Mouse (Mus musculus) limb, embryonic 13.5 days (tissue): ENCODE data around the gene Ntn1. TPM values are rescaled to one million over a fixed set of nuclear protein-coding genes. Genes with fewer than 3 reads are reported as not detected.

Experiments used
- ATAC-seq: fragments of 200-750 bp; cut with Nextera tagmentation; 2 replicates; pipeline ENCODE4 v1.8.0; 2017; ENCODE audit warnings: low read depth, moderate number of reproducible peaks, moderate TSS enrichment; ENCODE audit not compliant: low FRiP score
- H3K27ac ChIP-seq: fragments of 300-500 bp; sonication (generic); 2 replicates; pipeline ENCODE4 v1.5.1; 2015; ENCODE audit warnings: inconsistent platforms, mild to moderate bottlenecking, moderate library complexity
- H3K27me3 ChIP-seq: fragments of 300-500 bp; sonication (generic); 2 replicates; pipeline ENCODE4 v1.6.1; 2015; ENCODE audit warnings: mild to moderate bottlenecking, inconsistent platforms
- H3K36me3 ChIP-seq: fragments of 300-500 bp; sonication (generic); 2 replicates; pipeline ENCODE4 v1.6.1; 2015; ENCODE audit warnings: inconsistent platforms, mild to moderate bottlenecking, moderate library complexity
- H3K4me1 ChIP-seq: fragments of 300-500 bp; sonication (generic); 2 replicates; pipeline ENCODE4 v1.6.1; 2015; ENCODE audit warnings: inconsistent platforms
- H3K4me2 ChIP-seq: fragments of 300-500 bp; sonication (generic); replicated peaks from 2 replicates; pipeline ENCODE4 v1.6.1; 2015; ENCODE audit warnings: inconsistent platforms, mild to moderate bottlenecking, moderate library complexity
- H3K4me3 ChIP-seq: fragments of 300-500 bp; sonication (generic); 2 replicates; pipeline ENCODE4 v1.5.1; 2015; ENCODE audit warnings: moderate library complexity, mild to moderate bottlenecking, inconsistent platforms
- H3K9ac ChIP-seq: fragments of 300-500 bp; sonication (generic); 2 replicates; pipeline ENCODE4 v1.6.1; 2015; ENCODE audit warnings: mild to moderate bottlenecking, inconsistent platforms
- H3K9me3 ChIP-seq: fragments of 300-500 bp; sonication (generic); 2 replicates; pipeline ENCODE4 v1.6.1; 2016; ENCODE audit warnings: inconsistent platforms
- WGBS: fragments of 180-500 bp; shearing (Covaris S2); methylation state at CpG from one replicate; pipeline ENCODE4 v1.1.7; 2015; 5-methylcytosine and 5-hydroxymethylcytosine counted together
- polyA plus RNA-seq: library from polyadenylated mRNA; unstranded; fragments of >200 nt; fragmentation: Nextera tagmentation; extraction: Ambion mirVana; gene quantifications from 2 replicates; pipeline ENCODE4 v1.2.1, GENCODE M21; 2015

The Ntn1 gene
- polyA plus RNA-seq, 1 experiment from 2014 or later = 7.0 TPM

GRCm38 (mm10) chr11:68432361-68433021 is 31.9 kb upstream of the Ntn1 start:
- Histone ChIP-seq H3K36me3 (no peaks in the 10 kb centered on the region), H3K9ac (peak overlapping the region; percentile 63; the same call in 1 of the 2 replicates), H3K27me3 (peaks cover 28% of the 10 kb centered on the region), H3K9me3 (no peaks in the 10 kb centered on the region), H3K4me2 (peak overlapping the region; percentile 70), H3K27ac (no peak overlapping the region), H3K4me1 (peaks cover 23% of the 10 kb centered on the region), H3K4me3 (peak overlapping the region; percentile 47)
- ATAC-seq = no peak
- 26% methylated on average over 23 of the region's 23 CpGs for whole genome bisulfite sequencing

GRCm38 (mm10) chr11:68431699-68432360 is 31.2 kb upstream of the Ntn1 start, which contains the start of gene Pik3r5:
Gene Pik3r5, plus strand, starts transcription at chr11:68432121.
- H3K4me3 ChIP-seq = peak within 1 kb of the TSS; percentile 47
- H3K27me3 ChIP-seq = peaks cover 28% of the 10 kb centered on the region
- H3K27ac ChIP-seq = no peak within 1 kb of the TSS; the same call in 1 of the 2 replicates
- WGBS = 5% methylated on average over 35 of the region's 35 CpGs
- H3K4me1 ChIP-seq = peaks cover 28% of the 10 kb centered on the region
- ATAC-seq = peak; percentile 87
- no peaks in the 10 kb centered on the region for H3K9me3 ChIP-seq
- H3K36me3 ChIP-seq = no peaks in the 10 kb centered on the region
- peak within 1 kb of the TSS; percentile 63 for H3K9ac ChIP-seq
- H3K4me2 ChIP-seq = peak within 1 kb of the TSS; percentile 70

- Histone ChIP-seq H3K36me3 (no peaks in the 10 kb centered on the region), H3K27me3 (peaks cover 28% of the 10 kb centered on the region), H3K4me1 (peaks cover 32% of the 10 kb centered on the region), H3K4me2 (no peak overlapping the region), H3K27ac (no peak overlapping the region), H3K9ac (no peak overlapping the region), H3K4me3 (no peak overlapping the region), H3K9me3 (no peaks in the 10 kb centered on the region)
- no peak for ATAC-seq
- WGBS = 53% methylated on average over 5 of the region's 5 CpGs
These were observed 30.0 kb upstream of the Ntn1 start for GRCm38 (mm10) chr11:68430662-68431061.

GRCm38 (mm10) chr11:68427083-68427570 is 26.5 kb upstream of the Ntn1 start:
- 67% methylated on average over 5 of the region's 5 CpGs for WGBS
- Histone ChIP-seq H3K27ac (no peak overlapping the region), H3K9ac (no peak overlapping the region), H3K27me3 (peaks cover 15% of the 10 kb centered on the region), H3K36me3 (no peaks in the 10 kb centered on the region), H3K4me1 (peaks cover 26% of the 10 kb centered on the region), H3K4me2 (no peak overlapping the region), H3K4me3 (no peak overlapping the region), H3K9me3 (no peaks in the 10 kb centered on the region)
- ATAC-seq = no peak

GRCm38 (mm10) chr11:68425492-68426315 is 25.1 kb upstream of the Ntn1 start:
- no peak for ATAC-seq
- H3K4me2 ChIP-seq = no peak overlapping the region
- H3K36me3 ChIP-seq = no peaks in the 10 kb centered on the region
- no peak overlapping the region for H3K4me3 ChIP-seq
- H3K9me3 ChIP-seq = no peaks in the 10 kb centered on the region
- H3K27me3 ChIP-seq = peaks cover 5% of the 10 kb centered on the region; the same call in 1 of the 2 replicates
- H3K4me1 ChIP-seq = peaks cover 15% of the 10 kb centered on the region; the same call in 1 of the 2 replicates
- WGBS = 14% methylated on average over 8 of the region's 8 CpGs
- H3K27ac ChIP-seq = no peak overlapping the region
- no peak overlapping the region for H3K9ac ChIP-seq

GRCm38 (mm10) chr11:68417831-68418230 is 17.2 kb upstream of the Ntn1 start:
- Histone ChIP-seq H3K4me2 (no peak overlapping the region), H3K27ac (no peak overlapping the region), H3K4me1 (no peaks in the 10 kb centered on the region), H3K36me3 (no peaks in the 10 kb centered on the region), H3K27me3 (no peaks in the 10 kb centered on the region), H3K4me3 (no peak overlapping the region), H3K9ac (no peak overlapping the region), H3K9me3 (0 out of 2 replicates have a peak, but pooled peaks cover 5% of the 10 kb centered on the region)
- 48% methylated on average over 9 of the region's 9 CpGs for WGBS
- ATAC-seq = no peak

- Histone ChIP-seq H3K9ac (no peak overlapping the region), H3K4me2 (no peak overlapping the region), H3K9me3 (0 out of 2 replicates have a peak, but pooled peaks cover 5% of the 10 kb centered on the region), H3K4me3 (no peak overlapping the region), H3K27ac (no peak overlapping the region), H3K27me3 (no peaks in the 10 kb centered on the region), H3K4me1 (no peaks in the 10 kb centered on the region), H3K36me3 (no peaks in the 10 kb centered on the region)
- ATAC-seq = no peak
- 73% methylated on average over 3 of the region's 3 CpGs for WGBS
These were observed 16.4 kb upstream of the Ntn1 start for GRCm38 (mm10) chr11:68417001-68417400.

- Histone ChIP-seq H3K36me3 (no peaks in the 10 kb centered on the region), H3K27ac (no peak overlapping the region), H3K9ac (no peak overlapping the region), H3K4me1 (no peaks in the 10 kb centered on the region), H3K4me2 (no peak overlapping the region), H3K9me3 (no peaks in the 10 kb centered on the region), H3K4me3 (no peak overlapping the region), H3K27me3 (peaks cover 30% of the 10 kb centered on the region)
- no peak for ATAC-seq
- WGBS = 64% methylated on average over 2 of the region's 2 CpGs
These were observed 7.5 kb upstream of the Ntn1 start for GRCm38 (mm10) chr11:68408127-68408526.

- no peak overlapping the region for H3K4me2 ChIP-seq
- no peaks in the 10 kb centered on the region for H3K36me3 ChIP-seq
- no peaks in the 10 kb centered on the region for H3K4me1 ChIP-seq
- no peak overlapping the region for H3K9ac ChIP-seq
- no peaks in the 10 kb centered on the region for H3K9me3 ChIP-seq
- 70% methylated on average over 11 of the region's 11 CpGs for WGBS
- peaks cover 37% of the 10 kb centered on the region for H3K27me3 ChIP-seq
- H3K27ac ChIP-seq = no peak overlapping the region
- no peak overlapping the region for H3K4me3 ChIP-seq
- ATAC-seq = no peak
These were observed 6.8 kb upstream of the Ntn1 start for GRCm38 (mm10) chr11:68407266-68407926.

- no peak overlapping the region for H3K4me2 ChIP-seq
- H3K27ac ChIP-seq = no peak overlapping the region
- 0 out of 2 replicates have a peak, but pooled peaks cover 3% of the 10 kb centered on the region for H3K4me1 ChIP-seq
- no peaks in the 10 kb centered on the region for H3K36me3 ChIP-seq
- peaks cover 53% of the 10 kb centered on the region for H3K27me3 ChIP-seq
- WGBS = 85% methylated on average over 8 of the region's 8 CpGs
- H3K9me3 ChIP-seq = no peaks in the 10 kb centered on the region
- ATAC-seq = no peak
- H3K4me3 ChIP-seq = no peak overlapping the region
- no peak overlapping the region for H3K9ac ChIP-seq
These were observed 5.0 kb upstream of the Ntn1 start for GRCm38 (mm10) chr11:68405576-68405975.

GRCm38 (mm10) chr11:68404185-68404584 is 3.6 kb upstream of the Ntn1 start:
- WGBS = 52% methylated on average over 4 of the region's 4 CpGs
- H3K9ac ChIP-seq = no peak overlapping the region
- no peak for ATAC-seq
- no peaks in the 10 kb centered on the region for H3K9me3 ChIP-seq
- H3K27ac ChIP-seq = no peak overlapping the region
- no peaks in the 10 kb centered on the region for H3K36me3 ChIP-seq
- H3K27me3 ChIP-seq = peaks cover 67% of the 10 kb centered on the region
- H3K4me2 ChIP-seq = no peak overlapping the region
- H3K4me3 ChIP-seq = no peak overlapping the region
- peaks cover 16% of the 10 kb centered on the region for H3K4me1 ChIP-seq
